Mouse (Mus musculus) limb, embryonic 12.5 days (tissue): Measurements from ENCODE around the gene Dennd5b. TPM values are rescaled to one million over a fixed set of nuclear protein-coding genes. Genes with fewer than 3 reads are reported as not detected.
"Not testable (repeated sequence)": the region's sequence is repeated elsewhere in the genome, so short reads cannot be mapped to it uniquely, and the experiment has no call there.

Source experiments
- ATAC-seq: fragments of 200-750 bp; cut with Nextera tagmentation; 2 replicates; pipeline ENCODE4 v1.8.0; 2017; ENCODE audit warnings: low read depth, moderate TSS enrichment; ENCODE audit not compliant: insufficient number of reproducible peaks, insufficient read depth, low FRiP score, low TSS enrichment
- H3K27ac ChIP-seq: fragments of 300-500 bp; sonication (generic); 2 replicates; pipeline ENCODE4 v1.5.1; 2016; ENCODE audit warnings: mild to moderate bottlenecking, moderate library complexity
- H3K27me3 ChIP-seq: fragments of 300-500 bp; sonication (generic); 2 replicates; pipeline ENCODE4 v1.6.1; 2016; ENCODE audit warnings: mild to moderate bottlenecking, moderate library complexity
- H3K36me3 ChIP-seq: fragments of 300-500 bp; sonication (generic); 2 replicates; pipeline ENCODE4 v1.6.1; 2016; ENCODE audit warnings: mild to moderate bottlenecking, moderate library complexity
- H3K4me1 ChIP-seq: fragments of 300-500 bp; sonication (generic); replicated peaks from 2 replicates; pipeline ENCODE4 v1.6.1; 2016
- H3K4me2 ChIP-seq: fragments of 300-500 bp; sonication (generic); 2 replicates; pipeline ENCODE4 v1.6.1; 2016; ENCODE audit warnings: mild to moderate bottlenecking, moderate library complexity
- H3K4me3 ChIP-seq: fragments of 300-500 bp; sonication (generic); replicated peaks from 2 replicates; pipeline ENCODE4 v1.5.1; 2016; ENCODE audit warnings: mild to moderate bottlenecking
- H3K9ac ChIP-seq: fragments of 300-500 bp; sonication (generic); replicated peaks from 2 replicates; pipeline ENCODE4 v1.6.1; 2016; ENCODE audit warnings: mild to moderate bottlenecking, moderate library complexity
- H3K9me3 ChIP-seq: fragments of 300-500 bp; sonication (generic); 2 replicates; pipeline ENCODE4 v1.6.1; 2016; ENCODE audit warnings: mild to moderate bottlenecking, moderate library complexity
- WGBS: fragments of 180-500 bp; shearing (Covaris S2); methylation state at CpG from one replicate; pipeline ENCODE4 v1.1.7; 2016; 5-methylcytosine and 5-hydroxymethylcytosine counted together
- polyA plus RNA-seq: library from polyadenylated mRNA; unstranded; fragments of >200 nt; fragmentation: Nextera tagmentation; extraction: Ambion mirVana; gene quantifications from 2 replicates; pipeline ENCODE4 v1.2.1, GENCODE M21; 2016

Dennd5b gene
- polyA plus RNA-seq, 1 experiment from 2014 or later: 8.2 TPM

- Histone ChIP-seq H3K27ac (peak overlapping the region; percentile 97), H3K4me1 (peaks cover 18% of the 10 kb centered on the region; the same call in 1 of the 2 replicates), H3K4me3 (peak overlapping the region; percentile 91), H3K36me3 (peaks cover 7% of the 10 kb centered on the region; the same call in 1 of the 2 replicates), H3K9ac (peak overlapping the region; percentile 97), H3K4me2 (peak overlapping the region; percentile 60), H3K9me3 (no peaks in the 10 kb centered on the region), H3K27me3 (no peaks in the 10 kb centered on the region)
- under 1% methylated on average over 72 of the region's 75 CpGs for WGBS
- ATAC-seq: peak; percentile 8
Measured at GRCm38 (mm10) chr6:148945509-148946408, 155.7 kb downstream of the Dennd5b start.

GRCm38 (mm10) chr6:148944767-148945508 lies 156.5 kb downstream of the Dennd5b start:
- Histone ChIP-seq H3K4me1 (peaks cover 18% of the 10 kb centered on the region; the same call in 1 of the 2 replicates), H3K27ac (peak overlapping the region; percentile 97), H3K27me3 (no peaks in the 10 kb centered on the region), H3K9me3 (no peaks in the 10 kb centered on the region), H3K4me3 (peak overlapping the region; percentile 91), H3K36me3 (peaks cover 7% of the 10 kb centered on the region; the same call in 1 of the 2 replicates), H3K9ac (peak overlapping the region; percentile 97), H3K4me2 (peak overlapping the region; percentile 60)
- WGBS: under 1% methylated on average over 86 of the region's 92 CpGs
- peak; percentile 39; the same call in 1 of the 2 replicates for ATAC-seq

GRCm38 (mm10) chr6:148944344-148944766 lies 157.1 kb downstream of the Dennd5b start:
- WGBS: under 1% methylated on average over 30 of the region's 30 CpGs
- Histone ChIP-seq H3K27ac (peak overlapping the region; percentile 97), H3K4me1 (peaks cover 18% of the 10 kb centered on the region; the same call in 1 of the 2 replicates), H3K27me3 (no peaks in the 10 kb centered on the region), H3K9me3 (no peaks in the 10 kb centered on the region), H3K4me3 (peak overlapping the region; percentile 91), H3K4me2 (peak overlapping the region; percentile 60), H3K9ac (peak overlapping the region; percentile 97), H3K36me3 (peaks cover 10% of the 10 kb centered on the region; the same call in 1 of the 2 replicates)
- peak; percentile 16; the same call in 1 of the 2 replicates for ATAC-seq

GRCm38 (mm10) chr6:148943695-148944094 lies 157.8 kb downstream of the Dennd5b start:
- no peak overlapping the region for H3K27ac ChIP-seq
- H3K27me3 ChIP-seq: no peaks in the 10 kb centered on the region
- H3K4me1 ChIP-seq: peaks cover 18% of the 10 kb centered on the region; the same call in 1 of the 2 replicates
- H3K4me2 ChIP-seq: peak overlapping the region; percentile 60
- WGBS: 21% methylated on average over 3 of the region's 3 CpGs
- H3K4me3 ChIP-seq: peak overlapping the region; percentile 91
- ATAC-seq: no peak
- peaks cover 13% of the 10 kb centered on the region; the same call in 1 of the 2 replicates for H3K36me3 ChIP-seq
- no peaks in the 10 kb centered on the region for H3K9me3 ChIP-seq
- H3K9ac ChIP-seq: peak overlapping the region; percentile 97

- H3K9me3 ChIP-seq: no peaks in the 10 kb centered on the region
- H3K4me1 ChIP-seq: peaks cover 18% of the 10 kb centered on the region; the same call in 1 of the 2 replicates
- H3K4me3 ChIP-seq: no peak overlapping the region
- peaks cover 13% of the 10 kb centered on the region; the same call in 1 of the 2 replicates for H3K36me3 ChIP-seq
- H3K9ac ChIP-seq: no peak overlapping the region
- no peak overlapping the region for H3K27ac ChIP-seq
- no peak for ATAC-seq
- H3K27me3 ChIP-seq: no peaks in the 10 kb centered on the region
- no peak overlapping the region for H3K4me2 ChIP-seq
- WGBS: 67% methylated on average over 4 of the region's 4 CpGs
Measured at GRCm38 (mm10) chr6:148942406-148942805, 159.1 kb downstream of the Dennd5b start.

- no peak for ATAC-seq
- Histone ChIP-seq H3K36me3 (peaks cover 13% of the 10 kb centered on the region; the same call in 1 of the 2 replicates), H3K9ac (no peak overlapping the region), H3K4me2 (no peak overlapping the region), H3K27ac (no peak overlapping the region), H3K9me3 (no peaks in the 10 kb centered on the region), H3K27me3 (no peaks in the 10 kb centered on the region), H3K4me3 (no peak overlapping the region), H3K4me1 (peaks cover 13% of the 10 kb centered on the region; the same call in 1 of the 2 replicates)
- 68% methylated on average over 5 of the region's 5 CpGs for WGBS
Measured at GRCm38 (mm10) chr6:148941880-148942279, 159.6 kb downstream of the Dennd5b start.

- peaks cover 15% of the 10 kb centered on the region; the same call in 1 of the 2 replicates for H3K36me3 ChIP-seq
- 83% methylated on average over 2 of the region's 3 CpGs for WGBS
- H3K9me3 ChIP-seq, ATAC-seq, H3K27me3 ChIP-seq, H3K4me3 ChIP-seq, H3K27ac ChIP-seq, H3K9ac ChIP-seq, H3K4me2 ChIP-seq: not testable (repeated sequence)
- peaks cover 15% of the 10 kb centered on the region; the same call in 1 of the 2 replicates for H3K4me1 ChIP-seq
Measured at GRCm38 (mm10) chr6:148940383-148940782, 161.1 kb downstream of the Dennd5b start.

Other genes starting within 250 kb of the Dennd5b start
- gene Caprin2, start 205.4 kb downstream of the Dennd5b start, polyA plus RNA-seq: 18.1 and 20.5 TPM in 2 replicates
- 152 and 167 TPM in 2 replicates for gene Sinhcaf, start 155.2 kb downstream of the Dennd5b start, polyA plus RNA-seq
- gene Gm10203, start 28.5 kb upstream of the Dennd5b start, polyA plus RNA-seq: not detected in 2 replicates
- 14.3 and 17.3 TPM in 2 replicates for gene Etfbkmt, start 38.2 kb upstream of the Dennd5b start, polyA plus RNA-seq
- gene Amn1, start 87.0 kb upstream of the Dennd5b start, polyA plus RNA-seq: 41.3 and 43.3 TPM in 2 replicates
- 61.7 and 66.2 TPM in 2 replicates for gene Resf1, start 207.7 kb upstream of the Dennd5b start, polyA plus RNA-seq